ENCODE assay signal across 10 mouse cellular contexts in the genomic region with DNA sequence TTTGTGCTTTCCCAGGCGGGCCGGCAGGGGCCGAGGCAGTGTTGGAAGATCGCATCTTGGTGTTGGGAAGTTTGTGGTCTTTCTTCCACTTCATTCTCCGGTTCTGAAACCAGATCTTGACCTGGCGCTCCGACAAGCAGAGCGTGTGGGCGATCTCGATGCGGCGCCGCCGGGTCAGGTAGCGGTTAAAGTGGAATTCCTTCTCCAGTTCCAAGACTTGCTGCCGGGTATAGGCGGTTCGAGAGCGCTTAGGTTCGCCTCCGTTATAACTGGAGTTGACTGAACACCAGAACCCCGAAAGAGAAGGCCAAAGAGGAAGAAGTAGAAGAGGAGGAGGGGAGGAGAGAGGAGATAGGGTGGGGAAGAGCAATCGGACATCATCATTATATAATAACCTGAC. TPM values are rescaled to one million over a fixed set of nuclear protein-coding genes. Genes with fewer than 3 reads are reported as not detected.
A peak's percentile ranks its signal among the peaks of the same experiment; 100 is the strongest.
DNase-seq lines count a peak whose midpoint lies in the region; ATAC-seq and TF ChIP-seq lines count a peak whose summit lies in the region.
"Had no signal": no experiment of that assay in that cellular context is flagged by ENCODE, and none has a peak within 500 bp of the region (broad histone marks: within the 10 kb centered on the region; RNA-seq: fewer than 3 reads in every experiment).

No protein-coding gene starts in this region.

- no peak for ATAC-seq in heart, postnatal 0 days (ENCODE audit: insufficient read depth, low read depth)
- ATAC-seq in neural tube, embryonic 12.5 days (ENCODE audit: low FRiP score, low read depth): 0 out of 2 replicates have a peak, but pooled peaks have one; percentile 8

- H3K79me2 ChIP-seq in heart, adult 2 months (replicated peaks; ENCODE audit: control insufficient read depth, insufficient read depth, low read length): no peaks in the 10 kb centered on the region

- intact Hi-C loops in heart, adult 2 months (cut with DNase I): loop anchor here (2.0 to 5.0 kb wide), 2 partner anchors 32 to 103 kb away; partner anchors contain the start of gene Hoxa1

- WGBS in heart, postnatal 0 days: 10% methylated on average over 23 of the region's 23 CpGs
- 8% methylated on average over 23 of the region's 23 CpGs for WGBS in heart, adult 2 months
- under 1% methylated on average over 23 of the region's 23 CpGs for WGBS in hindbrain, embryonic 10.5 days
- WGBS in neural tube, embryonic 12.5 days: under 1% methylated on average over 23 of the region's 23 CpGs

- TF ChIP-seq POLR2A in heart, adult 2 months (IDR thresholded peaks at IDR 0.05; ENCODE audit: insufficient read depth, low read depth, low read length): no peak

- H3K4me3 ChIP-seq in heart, postnatal 0 days (ENCODE audit: low read depth, low read length): peak overlapping the region; percentile 37
- H3K4me3 ChIP-seq in heart, adult 2 months: no peak overlapping the region; the same call in 1 of the 2 replicates
- peak overlapping the region; percentile 55; the same call in 1 of the 2 replicates for H3K4me3 ChIP-seq in hindbrain, embryonic 10.5 days
- peak overlapping the region; percentile 76 for H3K4me3 ChIP-seq in neural tube, embryonic 12.5 days

- DNase-seq in heart, postnatal 0 days (ENCODE audit: low spot score): no peak
- DNase-seq in heart, adult 2 months: no peak
- DNase-seq in hindbrain, embryonic 10.5 days (ENCODE audit: low spot score): no peak
- DNase-seq in kidney, postnatal 25 days: peak; percentile 32 to 63
- no peak for DNase-seq in layer of hippocampus, adult 11-12 months (ENCODE audit: low spot score)
- DNase-seq in urinary bladder, postnatal 10 days (ENCODE audit: low spot score): no peak
- DNase-seq in testis, postnatal 10 days (ENCODE audit: low spot score): no peak
- DNase-seq: right cerebral cortex, adult 18-20 months had no signal

- no peaks in the 10 kb centered on the region for H3K9me3 ChIP-seq in heart, postnatal 0 days (replicated peaks; ENCODE audit: control insufficient read depth, low read length)
- no peaks in the 10 kb centered on the region for H3K9me3 ChIP-seq in hindbrain, embryonic 10.5 days
- no peaks in the 10 kb centered on the region for H3K9me3 ChIP-seq in neural tube, embryonic 12.5 days

- H3K9ac ChIP-seq in heart, postnatal 0 days (replicated peaks; ENCODE audit: low read depth, low read length): no peak overlapping the region
- H3K9ac ChIP-seq in heart, adult 2 months (ENCODE audit: low read depth, low read length): no peak overlapping the region
- peak overlapping the region; percentile 100 for H3K9ac ChIP-seq in neural tube, embryonic 12.5 days

- H3K4me1 ChIP-seq in heart, postnatal 0 days (ENCODE audit: control insufficient read depth, insufficient read depth): 0 out of 2 replicates have a peak, but pooled peaks cover 7% of the 10 kb centered on the region
- H3K4me1 ChIP-seq in heart, adult 2 months (ENCODE audit: control insufficient read depth, insufficient read depth, low read length): no peaks in the 10 kb centered on the region
- H3K4me1 ChIP-seq in hindbrain, embryonic 10.5 days (replicated peaks): peaks cover 17% of the 10 kb centered on the region
- peaks cover 91% of the 10 kb centered on the region for H3K4me1 ChIP-seq in neural tube, embryonic 12.5 days

- no peak overlapping the region for H3K27ac ChIP-seq in heart, postnatal 0 days (ENCODE audit: low read depth)
- no peak overlapping the region; the same call in 1 of the 2 replicates for H3K27ac ChIP-seq in heart, adult 2 months
- no peak overlapping the region for H3K27ac ChIP-seq in hindbrain, embryonic 10.5 days
- H3K27ac ChIP-seq in neural tube, embryonic 12.5 days: peak overlapping the region; percentile 100

- peak overlapping the region; percentile 49 for H3K4me2 ChIP-seq in heart, postnatal 0 days (ENCODE audit: low read depth, low read length)
- H3K4me2 ChIP-seq in neural tube, embryonic 12.5 days (replicated peaks): peak overlapping the region; percentile 99

- H3K36me3 ChIP-seq in heart, postnatal 0 days (replicated peaks; ENCODE audit: control insufficient read depth, insufficient read depth, low read length): no peaks in the 10 kb centered on the region
- no peaks in the 10 kb centered on the region for H3K36me3 ChIP-seq in heart, adult 2 months (ENCODE audit: control insufficient read depth, insufficient read depth, low read length)
- H3K36me3 ChIP-seq in hindbrain, embryonic 10.5 days: no peaks in the 10 kb centered on the region
- H3K36me3 ChIP-seq in neural tube, embryonic 12.5 days: peaks cover 13% of the 10 kb centered on the region

- TF ChIP-seq CTCF in heart, postnatal 0 days (IDR thresholded peaks at IDR 0.05; ENCODE audit: low read depth): no peak
- TF ChIP-seq CTCF in heart, adult 2 months (IDR thresholded peaks at IDR 0.05): no peak

- TF ChIP-seq EP300 in heart, postnatal 0 days (IDR thresholded peaks at IDR 0.05; ENCODE audit: low read depth): no peak
- no peak for TF ChIP-seq EP300 in heart, adult 2 months (IDR thresholded peaks at IDR 0.05; ENCODE audit: insufficient read depth, low read depth, low read length)

- peaks cover 100% of the 10 kb centered on the region for H3K27me3 ChIP-seq in heart, postnatal 0 days (ENCODE audit: control insufficient read depth, insufficient read depth, low read length)
- H3K27me3 ChIP-seq in heart, adult 2 months (ENCODE audit: control insufficient read depth, insufficient read depth, low read length): peaks cover 20% of the 10 kb centered on the region
- peaks cover 100% of the 10 kb centered on the region for H3K27me3 ChIP-seq in hindbrain, embryonic 10.5 days (ENCODE audit: insufficient read depth, poor library complexity, severe bottlenecking)
- no peaks in the 10 kb centered on the region for H3K27me3 ChIP-seq in neural tube, embryonic 12.5 days (replicated peaks)

RNA-seq across cellular contexts. Expression of gene Hoxa4, which starts 1.1 kb away (rescaled TPM):
- 0.38 TPM in 1 of 2 replicates, not detected in the other for total RNA-seq in heart, postnatal 0 days (2014; rRNA removed; ENCODE audit: low replicate concordance)
- 0.08 and 0.18 TPM in 2 replicates for polyA plus RNA-seq in heart, postnatal 0 days (2015; fragmentation: Nextera tagmentation; extraction: Ambion mirVana)
- total RNA-seq in heart, adult 2 months (2021): under 1 TPM; 0.14 to 0.34 TPM
- polyA plus RNA-seq in heart, adult 2 months (2012; rRNA removed): 0.76 and 0.84 TPM in 2 replicates
- polyA plus RNA-seq in hindbrain, embryonic 10.5 days (2016; fragmentation: Nextera tagmentation; extraction: Ambion mirVana): 0.14 and 4.3 TPM in 2 replicates
- 7.1 and 9.7 TPM in 2 replicates for polyA plus RNA-seq in neural tube, embryonic 12.5 days (2016; fragmentation: Nextera tagmentation; extraction: Ambion mirVana)

RNA-seq across cellular contexts. Expression of gene 5730596B20Rik, which starts 13.1 kb away (rescaled TPM):
- 0.08 and 0.84 TPM in 2 replicates for total RNA-seq in heart, postnatal 0 days (2014; rRNA removed; ENCODE audit: low replicate concordance)
- 0.03 and 0.12 TPM in 2 replicates for polyA plus RNA-seq in heart, postnatal 0 days (2015; fragmentation: Nextera tagmentation; extraction: Ambion mirVana)
- not detected for total RNA-seq in heart, adult 2 months (2021)
- not detected in 2 replicates for polyA plus RNA-seq in heart, adult 2 months (2012; rRNA removed)
- polyA plus RNA-seq in hindbrain, embryonic 10.5 days (2016; fragmentation: Nextera tagmentation; extraction: Ambion mirVana): 0.90 and 3.6 TPM in 2 replicates
- 6.4 and 7.0 TPM in 2 replicates for polyA plus RNA-seq in neural tube, embryonic 12.5 days (2016; fragmentation: Nextera tagmentation; extraction: Ambion mirVana)
- total RNA-seq: megakaryocyte, adult 5-6 weeks had no signal

RNA-seq across cellular contexts. Expression of gene Hoxa5, which starts 14.0 kb away (rescaled TPM):
- 3.5 TPM in 1 of 2 replicates, not detected in the other for total RNA-seq in heart, postnatal 0 days (2014; rRNA removed; ENCODE audit: low replicate concordance)
- 0.36 and 0.65 TPM in 2 replicates for polyA plus RNA-seq in heart, postnatal 0 days (2015; fragmentation: Nextera tagmentation; extraction: Ambion mirVana)
- under 1 TPM; 0.26 to 0.45 TPM for total RNA-seq in heart, adult 2 months (2021)
- polyA plus RNA-seq in heart, adult 2 months (2012; rRNA removed): 0.94 and 0.96 TPM in 2 replicates
- polyA plus RNA-seq in hindbrain, embryonic 10.5 days (2016; fragmentation: Nextera tagmentation; extraction: Ambion mirVana): 1.8 TPM in 1 of 2 replicates, not detected in the other
- polyA plus RNA-seq in neural tube, embryonic 12.5 days (2016; fragmentation: Nextera tagmentation; extraction: Ambion mirVana): 72.6 and 76.1 TPM in 2 replicates

RNA-seq across cellular contexts. Expression of gene Hoxa6, which starts 18.1 kb away (rescaled TPM):
- not detected in 2 replicates for total RNA-seq in heart, postnatal 0 days (2014; rRNA removed; ENCODE audit: low replicate concordance)
- polyA plus RNA-seq in heart, postnatal 0 days (2015; fragmentation: Nextera tagmentation; extraction: Ambion mirVana): not detected in 2 replicates
- total RNA-seq in heart, adult 2 months (2021): not detected
- not detected in 2 replicates for polyA plus RNA-seq in heart, adult 2 months (2012; rRNA removed)
- polyA plus RNA-seq in hindbrain, embryonic 10.5 days (2016; fragmentation: Nextera tagmentation; extraction: Ambion mirVana): not detected in 2 replicates
- 34.7 and 34.9 TPM in 2 replicates for polyA plus RNA-seq in neural tube, embryonic 12.5 days (2016; fragmentation: Nextera tagmentation; extraction: Ambion mirVana)
- total RNA-seq: megakaryocyte, adult 5-6 weeks had no signal

RNA-seq across cellular contexts. Expression of gene Hoxa3, which starts 22.7 kb away (rescaled TPM):
- 2.3 TPM in 1 of 2 replicates, not detected in the other for total RNA-seq in heart, postnatal 0 days (2014; rRNA removed; ENCODE audit: low replicate concordance)
- polyA plus RNA-seq in heart, postnatal 0 days (2015; fragmentation: Nextera tagmentation; extraction: Ambion mirVana): 0.36 and 0.37 TPM in 2 replicates
- total RNA-seq in heart, adult 2 months (2021): under 1 TPM; 0.55 to 0.76 TPM
- 0.53 and 1.3 TPM in 2 replicates for polyA plus RNA-seq in heart, adult 2 months (2012; rRNA removed)
- polyA plus RNA-seq in hindbrain, embryonic 10.5 days (2016; fragmentation: Nextera tagmentation; extraction: Ambion mirVana): 3.6 and 9.7 TPM in 2 replicates
- 21.1 and 25.1 TPM in 2 replicates for polyA plus RNA-seq in neural tube, embryonic 12.5 days (2016; fragmentation: Nextera tagmentation; extraction: Ambion mirVana)
- total RNA-seq: megakaryocyte, adult 5-6 weeks had no signal

Comparison
In these comparisons a context has a peak if more than half of its experiments do, and no peak if none do; other contexts are left out.
1. DNase-seq: peak in kidney, postnatal 25 days (2 of 2); none in heart, postnatal 0 days (single experiment), heart, adult 2 months (0 of 2), hindbrain, embryonic 10.5 days (single experiment), layer of hippocampus, adult 11-12 months (single experiment), urinary bladder, postnatal 10 days (single experiment) and testis, postnatal 10 days (single experiment).
2. RNA of gene Hoxa5, which starts 14.0 kb away (polyA plus RNA-seq): 72.6 to 76.1 TPM in neural tube, embryonic 12.5 days; 1.8 TPM in hindbrain, embryonic 10.5 days, 0.94 to 0.96 TPM in heart, adult 2 months and 0.36 to 0.65 TPM in heart, postnatal 0 days; every median in the first group is over 10 times any median in the second.